Mouse (Mus musculus): Measurements from ENCODE around the gene Akain1. TPM values are rescaled to one million over a fixed set of nuclear protein-coding genes. Genes with fewer than 3 reads are reported as not detected.

Akain1 gene
- polyA plus RNA-seq (2017; shearing (Covaris generic)) = under 1 TPM in 1 of 2 experiments, not detected in 1; 0.16 TPM

DNA sequence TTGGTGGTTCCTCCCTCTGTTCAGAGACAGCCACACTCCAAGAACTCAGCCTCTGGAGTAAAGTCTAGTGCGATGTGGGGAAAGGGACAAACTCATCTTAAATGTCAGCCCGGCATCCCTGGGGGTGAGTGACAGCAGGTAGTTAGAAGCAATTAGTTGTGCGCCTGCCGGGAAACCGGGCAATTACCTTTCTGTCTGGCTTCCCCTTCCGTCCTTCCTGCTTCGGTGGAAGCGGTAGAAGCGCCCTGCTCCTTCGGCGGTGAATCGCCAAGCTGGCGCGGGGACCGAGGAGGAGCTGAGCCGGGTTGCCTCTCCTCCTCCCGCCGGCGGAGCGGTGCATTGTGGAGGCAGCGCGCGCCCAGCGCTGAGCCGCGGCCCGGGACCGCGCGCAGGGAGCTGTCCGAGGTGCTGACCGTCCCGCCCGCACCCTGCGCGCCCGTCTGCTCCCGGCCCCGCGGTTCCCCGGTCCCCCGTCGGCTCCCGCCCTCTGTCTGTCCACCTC, at the start of gene Akain1:
Gene Akain1, plus strand, starts transcription at position 337 of the 502 bp plus-strand sequence.

Other genes starting within 250 kb of the Akain1 start
- gene Zbtb14, start 56.3 kb upstream of the Akain1 start, polyA plus RNA-seq (2017; shearing (Covaris generic)) = 10 to 100 TPM; 28.7 to 41.9 TPM